Mouse (Mus musculus): ENCODE data around the gene Ube2j1. TPM values are rescaled to one million over a fixed set of nuclear protein-coding genes. Genes with fewer than 3 reads are reported as not detected.

The Ube2j1 gene
- total and polyA plus RNA-seq, 2 experiments: 13.1 to 21.3 TPM

- Histone ChIP-seq H3K4me3 (ENCODE audit: insufficient read depth, low read depth, low read length) (no peak overlapping the region), H3K4me1 (ENCODE audit: control insufficient read depth, insufficient read depth, low read length) (no peaks in the 10 kb centered on the region), H3K36me3 (ENCODE audit: control insufficient read depth, insufficient read depth, low read length) (no peaks in the 10 kb centered on the region), H3K27ac (replicated peaks; ENCODE audit: insufficient read depth, low read depth, low read length) (no peak overlapping the region), H3K9ac (ENCODE audit: low read depth, low read length) (no peak overlapping the region), H3K27me3 (ENCODE audit: control insufficient read depth, insufficient read depth, low read length) (no peaks in the 10 kb centered on the region), H3K79me2 (ENCODE audit: control insufficient read depth, insufficient read depth, low read length) (no peaks in the 10 kb centered on the region)
- WGBS: 86% methylated on average over 11 of the region's 11 CpGs
- TF ChIP-seq CTCF (IDR thresholded peaks at IDR 0.05; ENCODE audit: low read depth, low read length): no peak
- TF ChIP-seq POLR2A (IDR thresholded peaks at IDR 0.05; ENCODE audit: extremely low read depth, insufficient read depth, low read length): no peak
- no peak for DNase-seq (ENCODE audit: extremely low read depth, low read depth, low spot score)
Observed at GRCm38 (mm10) chr4:33077161-33077560, 45.9 kb downstream of the Ube2j1 start.

- H3K36me3 ChIP-seq (ENCODE audit: control insufficient read depth, insufficient read depth, low read length): no peaks in the 10 kb centered on the region
- 73% methylated on average over 8 of the region's 8 CpGs for WGBS
Observed at GRCm38 (mm10) chr4:33077724-33078123, 46.5 kb downstream of the Ube2j1 start.

GRCm38 (mm10) chr4:33078492-33078891 lies 47.3 kb downstream of the Ube2j1 start:
- Histone ChIP-seq H3K36me3 (ENCODE audit: control insufficient read depth, insufficient read depth, low read length) (no peaks in the 10 kb centered on the region), H3K27ac (replicated peaks; ENCODE audit: insufficient read depth, low read depth, low read length) (no peak overlapping the region), H3K79me2 (ENCODE audit: control insufficient read depth, insufficient read depth, low read length) (no peaks in the 10 kb centered on the region), H3K4me1 (ENCODE audit: control insufficient read depth, insufficient read depth, low read length) (no peaks in the 10 kb centered on the region), H3K27me3 (ENCODE audit: control insufficient read depth, insufficient read depth, low read length) (no peaks in the 10 kb centered on the region), H3K4me3 (ENCODE audit: insufficient read depth, low read depth, low read length) (no peak overlapping the region), H3K9ac (ENCODE audit: low read depth, low read length) (no peak overlapping the region)
- 86% methylated on average over 3 of the region's 3 CpGs for WGBS
- no peak for DNase-seq (ENCODE audit: extremely low read depth, low read depth, low spot score)
- TF ChIP-seq POLR2A (IDR thresholded peaks at IDR 0.05; ENCODE audit: extremely low read depth, insufficient read depth, low read length): no peak
- TF ChIP-seq CTCF (IDR thresholded peaks at IDR 0.05; ENCODE audit: low read depth, low read length): no peak

More at GRCm38 (mm10) chr4:33077724-33078123, 46.5 kb downstream of the Ube2j1 start:
- no peak overlapping the region for H3K9ac ChIP-seq (ENCODE audit: low read depth, low read length)
- H3K27me3 ChIP-seq (ENCODE audit: control insufficient read depth, insufficient read depth, low read length): no peaks in the 10 kb centered on the region
- H3K79me2 ChIP-seq (ENCODE audit: control insufficient read depth, insufficient read depth, low read length): no peaks in the 10 kb centered on the region
- H3K4me1 ChIP-seq (ENCODE audit: control insufficient read depth, insufficient read depth, low read length): no peaks in the 10 kb centered on the region
- TF ChIP-seq POLR2A (IDR thresholded peaks at IDR 0.05; ENCODE audit: extremely low read depth, insufficient read depth, low read length) (no peak), CTCF (IDR thresholded peaks at IDR 0.05; ENCODE audit: low read depth, low read length) (no peak)
- no peak overlapping the region for H3K27ac ChIP-seq (replicated peaks; ENCODE audit: insufficient read depth, low read depth, low read length)
- no peak overlapping the region for H3K4me3 ChIP-seq (ENCODE audit: insufficient read depth, low read depth, low read length)
- no peak for DNase-seq (ENCODE audit: extremely low read depth, low read depth, low spot score)

GRCm38 (mm10) chr4:33099118-33099694 lies 68.0 kb downstream of the Ube2j1 start:
- DNase-seq (ENCODE audit: extremely low read depth, low read depth, low spot score): peak; percentile 2
- TF ChIP-seq POLR2A (IDR thresholded peaks at IDR 0.05; ENCODE audit: extremely low read depth, insufficient read depth, low read length) (no peak), CTCF (IDR thresholded peaks at IDR 0.05; ENCODE audit: low read depth, low read length) (no peak)
- Histone ChIP-seq H3K4me1 (ENCODE audit: control insufficient read depth, insufficient read depth, low read length) (no peaks in the 10 kb centered on the region), H3K9ac (ENCODE audit: low read depth, low read length) (no peak overlapping the region), H3K4me3 (ENCODE audit: insufficient read depth, low read depth, low read length) (no peak overlapping the region), H3K79me2 (ENCODE audit: control insufficient read depth, insufficient read depth, low read length) (no peaks in the 10 kb centered on the region), H3K27me3 (ENCODE audit: control insufficient read depth, insufficient read depth, low read length) (no peaks in the 10 kb centered on the region), H3K36me3 (ENCODE audit: control insufficient read depth, insufficient read depth, low read length) (no peaks in the 10 kb centered on the region), H3K27ac (replicated peaks; ENCODE audit: insufficient read depth, low read depth, low read length) (no peak overlapping the region)
- WGBS: 73% methylated on average over 6 of the region's 6 CpGs

Other genes starting within 250 kb of the Ube2j1 start
- 28.5 and 46.9 TPM in 2 replicates for gene Lyrm2, start 231.2 kb upstream of the Ube2j1 start, total RNA-seq (2014; rRNA removed)
- gene Lyrm2, start 231.2 kb upstream of the Ube2j1 start, polyA plus RNA-seq (2012; rRNA removed): 5.8 and 5.9 TPM in 2 replicates
- gene Ankrd6, start 80.6 kb upstream of the Ube2j1 start, total RNA-seq (2014; rRNA removed): 0.20 and 0.28 TPM in 2 replicates
- 0.07 TPM in 1 of 2 replicates, not detected in the other for gene Ankrd6, start 80.6 kb upstream of the Ube2j1 start, polyA plus RNA-seq (2012; rRNA removed)
- 1.5 and 1.6 TPM in 2 replicates for gene Rragd, start 48.4 kb upstream of the Ube2j1 start, total RNA-seq (2014; rRNA removed)
- 0.26 and 0.59 TPM in 2 replicates for gene Rragd, start 48.4 kb upstream of the Ube2j1 start, polyA plus RNA-seq (2012; rRNA removed)
- gene Gabrr2, start 31.6 kb downstream of the Ube2j1 start, total RNA-seq (2014; rRNA removed): 0.20 and 0.46 TPM in 2 replicates
- gene Gabrr2, start 31.6 kb downstream of the Ube2j1 start, polyA plus RNA-seq (2012; rRNA removed): 0.15 and 0.27 TPM in 2 replicates
- 0.20 TPM in 1 of 2 replicates, not detected in the other for gene Gabrr1, start 101.1 kb downstream of the Ube2j1 start, total RNA-seq (2014; rRNA removed)
- not detected in 2 replicates for gene Gabrr1, start 101.1 kb downstream of the Ube2j1 start, polyA plus RNA-seq (2012; rRNA removed)
- 3.6 and 4.4 TPM in 2 replicates for gene Pm20d2, start 158.3 kb downstream of the Ube2j1 start, total RNA-seq (2014; rRNA removed)
- gene Pm20d2, start 158.3 kb downstream of the Ube2j1 start, polyA plus RNA-seq (2012; rRNA removed): 7.3 and 8.6 TPM in 2 replicates
- gene Srsf12, start 177.6 kb downstream of the Ube2j1 start, total RNA-seq (2014; rRNA removed): not detected in 2 replicates
- gene Srsf12, start 177.6 kb downstream of the Ube2j1 start, polyA plus RNA-seq (2012; rRNA removed): 0.11 TPM in 1 of 2 replicates, not detected in the other